Comparison of ENCODE assay signal across 8 mouse cellular contexts in the genomic region with DNA sequence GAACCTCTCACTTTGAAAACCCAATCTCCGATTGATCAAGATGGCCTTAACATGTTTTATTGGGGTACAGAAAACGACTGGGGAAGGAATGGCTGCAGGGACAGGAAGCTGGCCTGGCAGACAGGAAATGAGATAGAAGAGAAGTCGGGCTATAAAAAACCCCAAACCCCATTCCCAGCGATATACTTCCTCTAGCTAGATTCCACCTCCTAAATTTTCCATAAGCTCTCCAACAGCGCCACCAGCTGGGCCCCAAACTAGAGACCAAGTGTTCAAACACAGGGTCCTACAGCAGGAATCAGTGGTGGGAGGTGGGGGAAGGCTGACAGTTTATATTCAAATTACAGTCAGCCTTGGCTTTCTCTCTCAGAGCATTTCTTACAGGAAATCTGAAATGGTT. TPM values are rescaled to one million over a fixed set of nuclear protein-coding genes. Genes with fewer than 3 reads are reported as not detected.
DNase-seq lines count a peak whose midpoint lies in the region; ATAC-seq lines count a peak whose summit lies in the region.

No protein-coding gene starts in this region.

- peak; percentile 5 for DNase-seq in gastrocnemius, postnatal 14 days
- DNase-seq in gastrocnemius, adult 8-10 months (ENCODE audit: low spot score in 2 of 2): no peak
- peak; percentile 16 to 43 for DNase-seq in spleen, adult 18-20 months
- DNase-seq in spleen, postnatal 4 days (ENCODE audit: low spot score in 2 of 2): no peak
- peak; percentile 48 for DNase-seq in kidney, postnatal 10 days
- DNase-seq in retina, embryonic 14.5 days (ENCODE audit: low spot score): peak; percentile 5

- intact Hi-C loops in gastrocnemius, postnatal 14 days (cut with DNase I; ENCODE audit: low total_unique reads): no loop called here

- ATAC-seq in common myeloid progenitor, adult 5-6 weeks (replicated peaks; ENCODE audit: low read depth, poor library complexity, severe bottlenecking): peak; percentile 95
- no peak for ATAC-seq in megakaryocyte-erythroid progenitor cell, adult 5-6 weeks (replicated peaks; ENCODE audit: low FRiP score, low TSS enrichment, poor library complexity, severe bottlenecking)

RNA-seq across cellular contexts. Expression of a gene that starts 35.8 kb away (rescaled TPM):
- total RNA-seq in gastrocnemius, postnatal 14 days (2021): under 1 TPM; 0.70 to 0.84 TPM
- under 1 TPM; 0.24 to 0.88 (median 0.49) TPM for total RNA-seq in gastrocnemius, adult 8-10 months (2022)
- total RNA-seq in common myeloid progenitor, adult 5-6 weeks (2017): 0.23 TPM in 1 of 2 replicates, not detected in the other
- 0.46 TPM in 1 of 2 replicates, not detected in the other for total RNA-seq in megakaryocyte-erythroid progenitor cell, adult 5-6 weeks (2014; fragmentation: Nextera tagmentation)
- not detected in 2 replicates for total RNA-seq in megakaryocyte-erythroid progenitor cell, adult 5-6 weeks (2017)

Comparison
In these comparisons a context has a peak if more than half of its experiments do, and no peak if none do; other contexts are left out.
1. DNase-seq: peak in gastrocnemius, postnatal 14 days (single experiment), spleen, adult 18-20 months (2 of 2), kidney, postnatal 10 days (single experiment) and retina, embryonic 14.5 days (single experiment); none in gastrocnemius, adult 8-10 months (0 of 2) and spleen, postnatal 4 days (0 of 2).